11 mouse cellular contexts compared by ENCODE assay signal in the genomic region with DNA sequence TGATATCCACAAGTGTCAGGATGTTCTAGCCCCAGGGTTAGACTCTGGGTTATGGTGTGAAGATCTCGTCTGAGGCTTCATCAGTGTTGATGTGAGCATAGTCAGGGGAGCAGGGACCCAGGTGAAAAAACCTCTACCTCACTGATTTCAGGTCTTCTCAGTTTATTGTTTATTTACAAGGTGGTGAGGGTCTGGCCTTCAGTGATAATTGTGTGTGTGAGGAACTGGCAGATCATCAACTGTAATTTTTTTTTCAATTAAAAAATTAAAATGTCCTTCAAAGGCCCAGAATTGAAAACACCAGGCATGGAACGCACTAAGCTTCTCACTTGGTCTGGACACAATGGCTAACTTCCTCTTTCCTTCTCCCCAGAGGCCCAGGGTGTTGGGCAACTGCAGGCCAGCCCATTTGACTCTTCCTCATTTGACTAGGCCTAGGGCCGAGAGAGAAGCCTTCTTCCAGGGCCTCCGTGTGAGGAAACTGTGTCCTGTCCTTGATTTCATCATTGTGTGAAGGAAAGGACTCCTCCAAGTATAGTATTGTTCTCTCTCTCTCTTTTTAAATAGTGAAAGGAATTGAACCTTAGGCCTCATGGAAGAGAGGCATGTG.
DNase-seq lines count a peak whose midpoint lies in the region; ATAC-seq and TF ChIP-seq lines count a peak whose summit lies in the region.
"Had no signal": no experiment of that assay in that cellular context is flagged by ENCODE, and none has a peak within 500 bp of the region (broad histone marks: within the 10 kb centered on the region; RNA-seq: fewer than 3 reads in every experiment).

No protein-coding gene starts in this region.

- H3K9ac ChIP-seq in lung, postnatal 0 days (replicated peaks; ENCODE audit: low read depth) = no peak overlapping the region
- H3K9ac ChIP-seq: forebrain, embryonic 12.5 days had no signal

- no peak overlapping the region for H3K4me2 ChIP-seq in lung, postnatal 0 days (replicated peaks; ENCODE audit: low read depth, low read length)
- H3K4me2 ChIP-seq: forebrain, embryonic 12.5 days had no signal

- TF ChIP-seq EP300 in lung, postnatal 0 days (IDR thresholded peaks at IDR 0.05) = no peak

- ATAC-seq in lung, postnatal 0 days = peak; percentile 35; the same call in 1 of the 2 replicates
- ATAC-seq: intestine, embryonic 16.5 days had no signal

- H3K36me3 ChIP-seq in lung, postnatal 0 days (ENCODE audit: insufficient read depth, low read length) = no peaks in the 10 kb centered on the region
- no peaks in the 10 kb centered on the region for H3K36me3 ChIP-seq in hindbrain, embryonic 10.5 days
- H3K36me3 ChIP-seq: forebrain, embryonic 12.5 days had no signal

- peak overlapping the region; percentile 66 for H3K27ac ChIP-seq in gastrocnemius, adult 2 months
- H3K27ac ChIP-seq in lung, postnatal 0 days (ENCODE audit: low read length) = no peak overlapping the region
- no peak overlapping the region for H3K27ac ChIP-seq in hindbrain, embryonic 10.5 days
- H3K27ac ChIP-seq: forebrain, embryonic 12.5 days had no signal

- no peaks in the 10 kb centered on the region for H3K4me1 ChIP-seq in lung, postnatal 0 days (ENCODE audit: insufficient read depth, low read depth, low read length)
- no peaks in the 10 kb centered on the region for H3K4me1 ChIP-seq in hindbrain, embryonic 10.5 days (replicated peaks)
- H3K4me1 ChIP-seq: forebrain, embryonic 12.5 days; megakaryocyte, embryonic 14.5 days had no signal

- intact Hi-C loops in gastrocnemius, adult 2 months (cut with DNase I) = no loop called here

- no peak for TF ChIP-seq CTCF in gastrocnemius, adult 2 months (IDR thresholded peaks at IDR 0.05)
- TF ChIP-seq CTCF in lung, postnatal 0 days (IDR thresholded peaks at IDR 0.05) = no peak

- no peaks in the 10 kb centered on the region for H3K27me3 ChIP-seq in lung, postnatal 0 days (replicated peaks; ENCODE audit: insufficient read depth, low read length)
- H3K27me3 ChIP-seq in hindbrain, embryonic 10.5 days (ENCODE audit: insufficient read depth, poor library complexity, severe bottlenecking) = no peaks in the 10 kb centered on the region
- H3K27me3 ChIP-seq: forebrain, embryonic 12.5 days; megakaryocyte, embryonic 14.5 days had no signal

- whole genome bisulfite sequencing in lung, postnatal 0 days = 67% methylated on average over 4 of the region's 4 CpGs
- 78% methylated on average over 4 of the region's 4 CpGs for WGBS in hindbrain, embryonic 10.5 days

- peak; percentile 64 for DNase-seq in gastrocnemius, adult 2 months
- DNase-seq in gastrocnemius, postnatal 10 days = no peak
- peak; percentile 63 for DNase-seq in A20 (ENCODE audit: low read depth, low spot score)
- DNase-seq in gastrocnemius, adult 8-10 months (ENCODE audit: low spot score in 2 of 2) = peak; percentile 26 to 35
- DNase-seq in lung, postnatal 0 days (ENCODE audit: low spot score) = peak; percentile 64
- no peak for DNase-seq in embryo, embryonic 10 days (ENCODE audit: low spot score)
- DNase-seq in hindbrain, embryonic 10.5 days (ENCODE audit: low spot score) = no peak
- no peak for DNase-seq in frontal cortex, postnatal 36 days (ENCODE audit: low spot score in 2 of 2)

- H3K9me3 ChIP-seq in lung, postnatal 0 days (ENCODE audit: low read length) = no peaks in the 10 kb centered on the region
- H3K9me3 ChIP-seq in hindbrain, embryonic 10.5 days = no peaks in the 10 kb centered on the region
- H3K9me3 ChIP-seq: forebrain, embryonic 12.5 days had no signal

- no peak overlapping the region for H3K4me3 ChIP-seq in gastrocnemius, adult 2 months
- H3K4me3 ChIP-seq in lung, postnatal 0 days (ENCODE audit: low read depth, low read length) = no peak overlapping the region
- no peak overlapping the region for H3K4me3 ChIP-seq in hindbrain, embryonic 10.5 days
- H3K4me3 ChIP-seq: forebrain, embryonic 12.5 days; megakaryocyte, embryonic 14.5 days had no signal

Comparison
In these comparisons a context has a peak if more than half of its experiments do, and no peak if none do; other contexts are left out.
1. DNase-seq: peak in gastrocnemius, adult 2 months (single experiment), A20 (single experiment), gastrocnemius, adult 8-10 months (2 of 2) and lung, postnatal 0 days (single experiment); none in gastrocnemius, postnatal 10 days (single experiment), embryo, embryonic 10 days (single experiment), hindbrain, embryonic 10.5 days (single experiment) and frontal cortex, postnatal 36 days (0 of 2).